Mouse (Mus musculus) liver, postnatal 0 days (tissue): ENCODE measurements at regions not wholly inside any gene's neighbourhood (a gene's known extent, or its start where the extent isn't known, plus 50 kb on each side); places are given as distances from the start of the nearest gene placed in this dataset.

ENCODE experiments used
- CTCF ChIP-seq: sonication (generic); IDR thresholded peaks from 2 replicates; pipeline ENCODE4 v1.5.1; 2016; ENCODE audit warnings: antibody characterized with exemption, low read depth
- EP300 ChIP-seq: IDR thresholded peaks from 2 replicates; pipeline ENCODE4 v1.6.1; 2016; ENCODE audit warnings: antibody characterized with exemption, low read depth, mild to moderate bottlenecking

GRCm38 (mm10) chr9:116324971-116325370, 149.8 kb upstream of the Tgfbr2 start:
- TF ChIP-seq CTCF = no peak
- TF ChIP-seq EP300 = no peak
